Mouse (Mus musculus): ENCODE measurements around the gene Rtp4.

Gene Rtp4

DNA sequence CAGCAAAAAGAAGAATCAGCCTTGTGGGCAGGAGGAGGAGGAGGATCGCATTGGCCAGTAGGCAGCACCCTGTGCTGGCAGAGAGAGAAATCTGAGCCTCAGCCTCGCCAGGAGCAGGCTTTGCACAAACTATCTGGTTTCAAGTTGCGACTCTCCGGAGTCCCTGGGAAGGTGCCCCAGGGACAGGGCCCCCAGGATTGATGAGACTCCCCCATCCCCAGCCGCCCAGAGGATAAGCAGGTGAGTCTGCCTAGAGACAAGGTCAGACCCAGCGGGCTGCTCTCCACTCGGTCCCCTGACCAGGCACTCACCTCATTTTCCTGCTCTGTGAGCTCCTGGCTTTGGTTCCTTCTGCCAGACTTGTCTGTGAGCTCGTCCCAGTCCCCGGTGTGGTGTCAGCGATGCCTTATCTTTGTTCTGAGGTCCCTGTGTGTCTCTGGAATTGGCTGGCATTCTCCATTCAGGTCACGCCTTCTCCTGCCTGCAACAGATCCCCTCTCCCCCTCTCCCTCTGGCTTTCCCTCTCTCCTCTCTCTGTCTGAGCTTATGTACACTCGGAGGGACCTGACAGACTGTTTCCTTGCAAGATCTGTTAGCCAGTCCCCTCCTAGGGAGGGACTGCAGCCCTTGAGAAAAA is at the start of gene Rtp4, which contains the start of gene Masp1:
TSS of gene Rtp4 (plus strand) at position 57 of the 637 bp plus-strand sequence.
TSS of gene Masp1 (minus strand) at position 581 of the 637 bp plus-strand sequence.
- no peak for DNase-seq (ENCODE audit: low read depth in 2 of 2, low spot score in 2 of 2)

DNA sequence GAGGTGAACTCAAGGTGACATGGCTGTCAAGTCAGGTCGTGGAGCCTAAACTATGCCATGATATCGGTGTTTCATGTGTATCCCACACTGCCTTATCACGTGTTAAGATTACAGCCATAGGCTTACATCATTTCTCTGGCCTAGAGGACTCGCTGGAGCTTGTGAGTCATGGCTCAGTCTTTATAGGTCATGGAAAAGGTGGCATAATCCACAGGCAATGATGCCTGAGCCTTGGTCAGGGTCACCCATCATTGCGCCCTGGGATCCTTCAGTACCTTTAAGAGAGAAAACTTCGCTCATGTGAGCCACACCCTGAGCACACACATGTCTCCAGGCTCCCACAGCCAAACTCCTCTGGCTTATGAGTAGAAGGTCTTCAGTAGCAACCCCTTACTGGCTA is 48.5 kb upstream of the Rtp4 start:
- DNase-seq (ENCODE audit: low read depth in 2 of 2, low spot score in 2 of 2), result no peak

DNA sequence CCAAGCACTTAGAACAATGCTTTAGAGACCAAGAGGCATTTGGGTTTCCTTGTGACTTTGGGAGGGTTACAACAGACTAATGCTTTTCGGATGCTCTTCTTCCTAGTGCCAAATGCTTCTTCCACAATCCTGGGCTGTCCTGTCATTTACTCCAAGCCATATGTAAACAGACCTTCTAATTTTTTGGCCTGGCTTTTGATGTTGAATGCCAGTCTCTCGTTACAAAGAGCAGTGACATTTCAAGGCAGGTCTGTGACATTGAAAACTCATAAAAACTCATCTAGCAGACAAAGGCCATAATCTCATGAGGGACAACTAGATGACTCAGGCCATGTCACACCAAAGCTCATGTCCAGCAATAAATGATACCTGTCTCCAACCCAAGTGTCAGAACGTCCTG is 48.0 kb upstream of the Rtp4 start:
- no peak for DNase-seq (ENCODE audit: low read depth in 2 of 2, low spot score in 2 of 2)

DNA sequence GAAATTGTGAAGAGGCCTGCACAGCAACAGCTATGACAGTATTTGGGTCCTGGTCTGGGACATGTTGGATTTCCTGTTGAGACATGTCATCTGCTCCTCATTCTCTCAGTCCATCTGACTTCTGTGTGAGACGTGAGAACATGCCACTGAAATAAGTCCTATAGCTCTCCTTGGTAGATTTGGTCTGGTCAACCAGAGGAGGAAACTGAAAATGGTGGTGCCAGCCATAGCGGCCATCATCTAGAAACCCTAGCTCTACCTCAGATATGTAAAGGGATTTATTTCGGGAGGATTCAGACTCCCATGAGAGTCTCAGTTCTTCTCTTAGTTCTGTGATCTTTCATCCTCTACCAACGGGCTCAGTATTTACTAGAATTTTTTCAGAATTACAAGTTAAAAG is 44.4 kb upstream of the Rtp4 start:
- DNase-seq (ENCODE audit: low read depth in 2 of 2, low spot score in 2 of 2), result no peak

DNA sequence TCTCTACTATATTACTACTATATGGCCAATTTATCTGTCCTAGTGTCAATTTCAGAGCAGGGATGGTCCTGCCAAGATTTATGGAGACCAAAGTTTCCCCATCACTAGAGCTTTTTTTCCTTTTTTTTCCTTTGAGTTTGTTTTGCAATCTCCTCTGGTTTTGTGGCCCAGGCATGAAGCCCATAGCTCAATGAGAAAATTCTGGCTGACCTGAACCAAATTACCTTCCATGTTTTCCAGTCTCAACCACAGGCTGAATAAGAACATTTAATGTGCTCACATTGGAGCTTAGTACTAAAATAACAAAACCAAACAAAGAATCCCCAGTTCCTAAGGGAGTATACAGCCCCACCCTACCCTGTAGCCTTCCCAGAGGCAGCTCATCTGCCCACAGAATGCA is 43.5 kb upstream of the Rtp4 start:
- DNase-seq (ENCODE audit: low read depth in 2 of 2, low spot score in 2 of 2), result no peak

DNA sequence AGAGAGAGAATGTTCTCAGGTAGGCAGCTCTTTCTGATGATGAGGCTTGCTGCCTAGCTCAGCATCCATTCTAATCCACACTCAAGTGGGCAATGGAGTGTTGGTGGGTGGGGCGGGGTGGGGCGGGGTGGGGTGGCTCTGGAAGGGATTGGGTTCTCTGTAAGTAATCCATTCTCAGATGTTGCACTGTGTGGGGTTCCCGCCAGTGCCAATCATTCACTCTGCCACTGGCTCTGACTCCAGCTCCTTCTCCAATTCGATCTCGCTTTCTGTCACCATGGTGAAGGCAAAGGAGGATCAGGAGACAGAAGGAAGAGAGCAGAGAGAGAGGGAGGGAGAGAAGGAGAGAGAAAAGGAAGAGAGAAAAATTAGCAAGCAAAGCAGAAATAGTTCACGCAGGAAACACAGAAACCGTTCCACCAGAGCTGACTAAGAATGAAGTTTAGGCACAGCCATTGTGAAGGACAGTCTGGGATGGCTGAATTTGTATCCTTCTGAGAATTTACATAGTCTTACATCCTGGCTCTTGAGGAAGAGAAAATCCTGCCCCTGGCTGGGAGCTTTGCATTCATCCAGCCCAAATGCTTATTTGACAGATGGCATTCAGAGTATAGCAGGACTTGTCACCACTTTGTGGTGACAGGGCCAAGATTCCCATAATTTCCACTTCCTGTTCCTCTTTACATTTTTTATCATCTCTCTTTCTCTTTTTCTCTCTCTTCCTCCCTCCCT is 40.1 kb upstream of the Rtp4 start:
- no peak for DNase-seq (ENCODE audit: low read depth in 2 of 2, low spot score in 2 of 2)

DNA sequence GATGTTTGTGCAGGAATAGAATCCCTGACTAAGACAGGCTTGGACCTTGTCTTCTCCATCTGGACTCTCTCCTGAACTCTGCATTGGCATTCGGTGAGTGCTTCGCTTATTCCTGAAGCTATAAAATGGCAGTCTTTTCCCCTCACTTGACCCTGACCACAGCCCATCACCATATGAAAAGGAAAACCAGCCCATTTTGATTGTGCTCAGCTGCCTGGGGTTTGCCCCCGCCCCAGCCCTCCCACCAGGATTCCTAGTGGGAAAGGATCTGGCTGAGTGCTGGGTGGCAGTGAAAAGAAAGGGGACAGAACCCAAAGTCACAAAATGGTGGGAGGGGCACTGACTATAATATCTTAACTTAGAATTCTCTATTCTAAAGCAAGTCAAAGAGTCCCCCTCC is 37.9 kb upstream of the Rtp4 start:
- no peak for DNase-seq (ENCODE audit: low read depth in 2 of 2, low spot score in 2 of 2)

DNA sequence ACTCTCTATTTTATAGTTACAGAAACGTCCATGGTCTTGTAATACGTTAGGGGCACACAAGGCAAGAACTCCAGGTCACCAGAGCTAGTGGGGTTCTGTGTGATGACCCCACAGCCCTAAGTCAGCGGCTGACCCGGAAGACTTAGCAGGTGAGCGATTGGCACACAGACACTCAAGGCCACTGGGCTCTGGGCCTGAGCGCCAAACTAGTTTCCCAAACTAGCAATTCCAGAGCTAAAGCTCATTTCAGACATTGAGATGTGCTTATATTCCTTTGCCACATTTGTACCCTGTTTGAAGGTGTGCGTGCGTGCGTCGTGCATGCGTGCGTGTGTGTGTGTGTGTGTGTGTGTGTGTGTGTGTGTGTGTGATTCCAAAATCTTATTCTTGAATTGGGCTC is 37.2 kb upstream of the Rtp4 start:
- no peak for DNase-seq (ENCODE audit: low read depth in 2 of 2, low spot score in 2 of 2)

DNA sequence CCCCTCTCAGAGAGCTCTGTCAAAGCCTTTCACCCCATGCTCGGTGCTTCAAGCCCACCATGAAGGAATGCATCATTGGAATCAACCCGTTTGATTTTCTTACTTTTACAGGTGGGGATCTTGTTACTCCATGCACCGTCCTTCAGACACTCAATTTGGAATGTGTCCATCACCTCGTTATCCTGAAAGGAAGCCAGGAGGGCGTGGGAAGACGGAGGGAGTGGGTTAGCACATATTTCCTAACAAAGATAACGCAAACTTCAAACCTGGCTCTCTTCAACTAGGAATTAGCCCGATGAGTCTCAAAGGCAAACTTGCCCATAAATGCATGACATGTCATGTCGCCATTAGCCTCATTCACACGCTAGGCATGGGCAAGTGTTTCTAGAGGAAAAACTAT is 36.8 kb upstream of the Rtp4 start:
- no peak for DNase-seq (ENCODE audit: low read depth in 2 of 2, low spot score in 2 of 2)

DNA sequence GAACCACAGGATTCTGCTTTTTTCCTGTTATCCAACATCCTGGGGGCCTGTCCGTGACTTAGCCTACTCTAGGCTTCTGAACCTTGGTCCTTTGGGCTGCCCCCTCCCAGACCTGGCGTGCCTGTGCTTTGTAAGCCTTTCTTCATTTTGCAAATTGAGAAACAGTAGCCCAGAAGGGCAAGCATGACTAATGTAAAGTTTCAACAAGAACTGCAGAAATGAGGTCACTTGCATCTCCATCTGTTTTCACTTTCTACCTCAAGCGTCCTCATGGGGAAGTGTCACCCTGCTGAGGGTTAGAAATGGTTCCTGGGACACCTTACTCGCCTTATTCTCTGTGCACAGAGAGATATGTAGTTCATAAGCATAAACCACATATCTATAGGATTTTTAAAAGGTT is 27.3 kb upstream of the Rtp4 start:
- DNase-seq (ENCODE audit: low read depth in 2 of 2, low spot score in 2 of 2), result no peak

DNA sequence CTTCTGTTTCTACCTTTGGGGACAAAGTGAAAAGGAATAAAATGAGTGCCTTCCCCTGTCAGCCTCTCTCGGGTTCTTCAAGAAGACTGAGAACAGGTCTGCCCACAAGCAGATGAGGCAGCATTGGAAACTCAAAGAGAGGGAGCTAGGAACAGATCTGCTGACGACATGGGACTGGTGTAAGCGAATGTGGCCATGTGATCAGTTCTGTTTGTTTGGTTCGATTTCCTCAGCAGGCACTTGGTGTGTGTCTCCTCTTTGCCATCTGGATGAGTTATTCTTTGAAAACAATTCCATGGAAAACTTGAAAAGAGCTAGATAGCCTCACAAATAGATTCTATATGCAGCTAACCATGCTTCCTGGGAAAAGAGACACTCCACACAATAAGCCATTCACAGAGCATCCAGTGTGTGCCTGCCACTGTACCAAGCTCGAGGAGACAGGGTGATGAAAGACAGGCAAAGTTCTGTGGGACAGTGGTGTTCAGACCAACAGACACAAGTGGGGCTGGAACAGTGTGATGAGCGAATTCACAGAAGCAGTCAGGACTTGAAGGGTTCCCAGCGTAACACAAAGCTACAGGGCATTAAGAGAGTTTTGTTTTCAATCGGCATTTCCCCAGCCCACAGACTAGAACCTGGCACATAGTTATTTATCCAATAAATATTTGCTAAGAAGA is 23.7 kb upstream of the Rtp4 start:
- DNase-seq (ENCODE audit: low read depth in 2 of 2, low spot score in 2 of 2), result no peak

DNA sequence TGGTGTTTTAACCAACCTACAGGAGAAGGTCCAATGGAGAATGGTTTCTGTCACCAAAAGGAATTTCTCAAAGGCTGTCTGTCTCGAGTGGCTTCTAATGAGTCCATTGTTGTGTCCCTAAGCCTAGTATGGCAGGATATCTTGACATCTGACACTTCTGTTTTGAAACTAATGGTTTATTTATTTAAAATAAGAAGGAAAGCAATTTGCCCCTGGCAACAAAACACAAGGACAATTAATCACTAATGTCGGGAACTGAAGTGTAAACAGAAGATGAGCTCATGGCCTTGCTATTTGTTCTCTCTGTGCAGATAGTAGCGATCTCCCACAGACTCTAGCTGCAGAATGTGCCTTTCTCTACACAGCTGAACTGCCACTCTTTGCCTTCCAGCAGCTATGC is 22.7 kb upstream of the Rtp4 start:
- DNase-seq (ENCODE audit: low read depth in 2 of 2, low spot score in 2 of 2), result no peak

DNA sequence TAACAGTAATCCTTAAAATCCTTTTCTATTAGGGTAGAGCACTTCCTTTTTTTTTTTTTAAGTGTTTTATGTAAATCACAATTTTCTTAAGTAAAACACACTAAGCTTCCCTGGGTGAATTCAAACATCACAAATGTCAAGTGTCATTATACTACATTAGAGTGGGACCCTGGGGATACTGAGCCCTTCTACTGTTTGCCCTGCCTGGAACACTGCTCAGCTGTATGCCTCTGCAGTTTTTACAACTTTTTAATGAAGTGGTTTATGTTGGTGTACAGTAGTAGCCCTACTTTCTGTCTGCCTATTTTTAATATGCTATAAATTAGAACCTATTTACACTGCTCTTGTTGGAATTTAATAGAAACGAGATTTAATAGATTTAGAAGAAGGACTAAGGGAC is 22.2 kb upstream of the Rtp4 start:
- DNase-seq (ENCODE audit: low read depth in 2 of 2, low spot score in 2 of 2), result no peak

DNA sequence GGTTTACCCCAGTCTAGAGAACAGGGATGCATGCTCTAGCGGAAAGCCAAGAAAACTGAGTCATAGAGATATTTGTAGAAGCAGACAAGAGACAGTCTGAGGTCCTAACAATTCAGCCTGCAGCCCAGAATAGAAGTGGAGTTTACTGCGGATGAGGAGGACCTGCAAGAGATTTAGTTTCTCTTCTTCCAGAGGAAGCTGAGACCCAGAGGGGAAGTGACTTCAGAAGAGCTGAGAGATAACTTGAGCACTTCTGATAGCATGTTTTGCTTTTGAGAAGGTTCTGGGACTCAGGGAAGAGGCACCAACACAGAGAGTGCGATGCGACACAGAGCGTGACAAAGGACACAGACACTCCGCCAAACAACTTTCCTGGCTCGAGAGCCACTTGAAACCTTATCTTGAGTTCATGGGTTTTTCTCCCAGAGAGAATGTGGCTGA is 21.4 kb upstream of the Rtp4 start:
- DNase-seq (ENCODE audit: low read depth in 2 of 2, low spot score in 2 of 2), result no peak

DNA sequence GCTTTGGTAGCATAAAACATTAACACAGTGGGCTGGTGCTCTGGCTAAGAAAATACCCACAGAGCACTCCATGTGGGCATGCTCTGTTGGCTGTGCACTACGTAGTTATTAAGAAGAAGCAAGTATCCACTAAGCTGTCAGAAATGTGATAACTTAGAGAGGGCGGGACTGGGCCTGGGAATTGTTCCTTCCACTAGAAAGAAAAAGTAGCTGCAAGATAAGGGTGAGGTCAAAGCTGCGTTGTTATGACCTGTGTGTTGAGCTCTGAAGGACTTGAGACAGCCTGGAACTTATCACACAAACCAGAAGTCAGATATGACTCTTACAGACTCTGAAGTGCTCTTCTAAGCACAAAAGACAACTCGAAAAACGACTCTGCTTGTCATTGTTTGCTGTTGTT is 19.5 kb upstream of the Rtp4 start:
- no peak for DNase-seq (ENCODE audit: low read depth in 2 of 2, low spot score in 2 of 2)

DNA sequence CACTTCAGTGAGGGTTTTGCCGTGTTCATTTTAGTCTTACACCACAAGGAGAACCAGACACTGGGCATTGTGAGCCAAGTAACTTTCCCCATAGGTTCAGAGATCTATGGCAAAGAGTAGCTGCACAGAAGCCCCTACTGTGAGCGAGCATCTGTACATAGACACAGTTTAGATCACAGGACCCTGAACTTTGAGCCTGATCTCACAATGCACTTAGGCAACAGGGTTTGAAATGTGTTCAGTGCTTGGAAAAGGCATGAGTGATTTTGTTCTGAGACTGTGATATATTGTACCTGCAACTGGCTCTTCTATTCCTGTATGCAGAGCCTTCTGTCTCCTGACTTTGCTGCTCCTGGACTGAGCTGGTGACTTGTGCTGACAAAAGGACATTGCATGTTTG is 18.8 kb upstream of the Rtp4 start:
- no peak for DNase-seq (ENCODE audit: low read depth in 2 of 2, low spot score in 2 of 2)

DNA sequence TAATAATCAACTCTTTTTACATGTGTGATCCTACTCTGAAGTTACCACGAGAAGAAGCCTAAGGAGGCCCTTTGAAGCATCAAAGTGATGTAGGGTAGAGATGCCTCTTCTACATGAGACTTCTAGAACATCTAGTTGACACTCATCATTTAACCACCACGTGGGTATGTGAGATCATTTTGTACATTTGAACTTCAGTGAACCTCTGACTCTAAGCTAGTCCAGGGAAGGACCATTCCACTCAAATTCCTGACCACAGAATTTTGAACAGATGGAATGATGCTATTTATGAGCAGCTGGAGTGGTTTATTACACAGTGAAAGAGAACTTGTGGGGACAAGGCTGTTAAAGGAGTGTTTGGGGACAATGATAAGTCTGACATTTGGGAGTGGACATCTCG is 17.6 kb upstream of the Rtp4 start:
- no peak for DNase-seq (ENCODE audit: low read depth in 2 of 2, low spot score in 2 of 2)

DNA sequence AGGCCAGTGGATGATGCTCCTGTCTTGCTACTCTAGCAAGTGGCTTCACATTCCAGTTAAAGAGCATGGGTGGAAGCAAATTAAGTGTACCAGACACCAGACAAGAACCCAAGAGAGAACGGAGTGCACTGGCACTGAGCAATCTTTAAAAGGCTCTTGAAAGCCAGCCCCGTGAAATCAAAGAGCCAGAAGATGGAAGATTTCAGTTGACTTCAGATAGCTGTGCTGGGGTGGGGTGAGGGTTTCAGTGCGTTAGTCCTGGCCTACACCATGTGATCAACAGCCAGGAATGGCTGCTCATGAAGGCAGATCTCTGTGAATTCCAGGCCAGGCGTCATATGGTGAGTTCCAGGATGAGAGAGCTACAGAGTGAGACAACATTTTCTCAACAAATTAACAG is 16.7 kb upstream of the Rtp4 start:
- no peak for DNase-seq (ENCODE audit: low read depth in 2 of 2, low spot score in 2 of 2)

DNA sequence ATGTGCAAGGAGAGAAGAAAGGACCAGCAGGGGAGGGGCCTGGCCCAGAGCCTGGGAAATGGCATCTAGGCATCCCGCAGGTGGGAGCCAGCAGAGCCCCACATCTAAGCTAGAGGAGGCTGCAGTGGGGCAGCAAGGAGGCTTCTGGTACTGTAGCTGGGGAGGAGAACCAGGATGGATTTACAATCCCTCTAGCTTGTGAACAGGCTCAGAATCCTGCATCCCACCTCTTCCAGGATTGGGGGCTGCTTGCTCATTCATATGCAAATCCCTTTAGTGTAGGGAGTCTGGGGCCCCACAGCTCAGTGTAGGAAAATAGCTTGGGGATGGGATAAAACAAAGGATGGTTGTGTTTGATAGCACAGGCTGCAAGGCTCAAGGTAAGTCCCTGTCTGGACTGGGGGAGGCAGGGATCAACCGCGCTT is 15.8 kb upstream of the Rtp4 start:
- DNase-seq (ENCODE audit: low read depth in 2 of 2, low spot score in 2 of 2), result no peak

DNA sequence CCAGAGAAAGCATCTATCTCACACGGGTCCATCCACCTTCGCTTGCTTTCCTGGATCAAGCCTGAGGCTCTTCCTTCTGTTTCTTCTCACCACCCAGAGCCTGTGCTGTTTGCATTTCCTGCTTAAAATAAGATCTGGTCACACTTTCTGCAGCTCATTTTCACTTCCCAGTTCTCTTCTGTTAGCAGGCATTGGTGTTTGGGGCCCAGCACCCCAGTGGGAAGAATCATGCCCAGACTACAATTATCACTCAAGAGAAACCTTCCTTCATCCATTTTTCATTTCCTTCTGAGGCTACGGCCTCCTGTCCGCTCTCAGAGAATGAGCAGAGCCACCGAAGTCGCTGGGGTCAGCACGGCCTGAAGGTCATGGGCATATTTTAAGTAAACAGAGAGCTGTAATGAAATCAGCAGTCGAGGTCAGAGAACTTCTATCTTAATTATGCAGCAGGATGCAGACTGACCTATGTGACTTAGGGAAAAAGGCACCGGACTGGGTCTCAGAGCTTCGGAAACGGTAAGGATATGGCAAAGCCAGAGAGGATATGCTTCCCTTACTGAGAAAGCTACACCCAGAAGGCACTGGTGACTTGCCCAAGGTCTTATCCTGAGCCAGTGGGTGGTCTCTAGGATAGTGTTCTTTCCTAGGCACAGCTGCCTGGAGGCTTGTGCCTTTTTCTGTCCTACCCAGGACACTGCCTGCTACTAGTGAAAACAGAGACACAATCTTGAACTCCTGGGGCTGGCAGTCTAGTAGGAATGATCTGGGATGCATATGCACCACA is 14.0 kb upstream of the Rtp4 start:
- no peak for DNase-seq (ENCODE audit: low read depth in 2 of 2, low spot score in 2 of 2)

DNA sequence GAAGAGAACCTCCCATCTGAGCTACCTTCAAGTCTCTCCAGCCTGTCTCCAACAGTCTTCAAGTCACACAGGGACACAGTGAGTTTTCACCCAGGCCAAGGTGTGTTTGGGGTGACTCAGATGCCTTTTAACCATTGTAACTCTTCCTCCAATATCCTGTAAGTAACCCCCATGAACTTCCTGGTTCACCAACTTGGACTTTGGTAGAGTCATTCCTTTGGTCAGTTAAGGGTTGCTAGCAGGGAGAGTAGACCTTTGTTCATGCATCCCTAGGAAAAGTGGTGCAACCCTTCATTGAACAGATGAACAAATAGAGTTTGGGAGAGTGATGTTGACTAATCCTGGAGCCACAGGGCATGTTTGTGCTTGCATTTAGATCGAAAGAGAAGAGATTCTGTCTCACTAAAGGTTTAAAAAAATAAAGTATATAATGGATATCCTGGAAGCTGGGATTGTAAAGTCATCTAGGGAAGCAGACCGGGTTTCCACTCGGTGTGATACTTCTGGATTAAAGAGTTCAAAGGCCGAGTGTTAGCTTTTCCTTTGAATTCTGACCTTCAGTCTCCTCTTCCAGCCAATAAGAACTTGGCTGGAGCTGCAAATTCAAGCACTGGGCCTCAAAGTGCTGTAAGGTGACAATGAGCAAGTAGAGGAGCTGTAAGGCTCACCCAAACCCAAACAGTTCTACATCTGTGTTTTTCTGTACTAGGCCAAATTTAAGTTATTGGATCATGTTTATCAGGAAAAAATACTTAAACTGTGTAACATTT is 8.7 kb upstream of the Rtp4 start:
- DNase-seq (ENCODE audit: low read depth in 2 of 2, low spot score in 2 of 2), result no peak
